Mouse (Mus musculus) stomach, embryonic 15.5 days (tissue): ENCODE data around the gene Lsamp. TPM values are rescaled to one million over a fixed set of nuclear protein-coding genes. Genes with fewer than 3 reads are reported as not detected.
"Not testable (repeated sequence)": the region's sequence is repeated elsewhere in the genome, so short reads cannot be mapped to it uniquely, and the experiment has no call there.

Experiments used
- ATAC-seq: fragments of 200-750 bp; cut with Nextera tagmentation; 2 replicates; pipeline ENCODE4 v1.8.0; 2017; ENCODE audit warnings: low read depth, moderate number of reproducible peaks, moderate TSS enrichment; ENCODE audit not compliant: insufficient read depth, low FRiP score
- H3K27ac ChIP-seq: fragments of 300-500 bp; sonication (generic); 2 replicates; pipeline ENCODE4 v1.5.1; 2015; ENCODE audit warnings: mild to moderate bottlenecking, inconsistent platforms
- H3K27me3 ChIP-seq: fragments of 300-500 bp; sonication (generic); replicated peaks from 2 replicates; pipeline ENCODE4 v1.6.1; 2015; ENCODE audit warnings: inconsistent platforms
- H3K36me3 ChIP-seq: fragments of 300-500 bp; sonication (generic); 2 replicates; pipeline ENCODE4 v1.6.1; 2015; ENCODE audit warnings: inconsistent platforms
- H3K4me1 ChIP-seq: fragments of 300-500 bp; sonication (generic); 2 replicates; pipeline ENCODE4 v1.6.1; 2015; ENCODE audit warnings: inconsistent platforms
- H3K4me2 ChIP-seq: fragments of 300-500 bp; sonication (generic); 2 replicates; pipeline ENCODE4 v1.6.1; 2015; ENCODE audit warnings: mild to moderate bottlenecking, inconsistent platforms
- H3K4me3 ChIP-seq: fragments of 300-500 bp; sonication (generic); replicated peaks from 2 replicates; pipeline ENCODE4 v1.5.1; 2015; ENCODE audit warnings: inconsistent platforms
- H3K9ac ChIP-seq: fragments of 300-500 bp; sonication (generic); 2 replicates; pipeline ENCODE4 v1.6.1; 2015; ENCODE audit warnings: inconsistent platforms
- H3K9me3 ChIP-seq: fragments of 300-500 bp; sonication (generic); 2 replicates; pipeline ENCODE4 v1.6.1; 2016; ENCODE audit warnings: inconsistent platforms
- WGBS: fragments of 180-500 bp; shearing (Covaris S2); methylation state at CpG from one replicate; pipeline ENCODE4 v1.1.7; 2015; 5-methylcytosine and 5-hydroxymethylcytosine counted together
- polyA plus RNA-seq: library from polyadenylated mRNA; unstranded; fragments of >200 nt; fragmentation: Nextera tagmentation; extraction: Ambion mirVana; gene quantifications from 2 replicates; pipeline ENCODE4 v1.2.1, GENCODE M21; 2015

Lsamp gene
- polyA plus RNA-seq, 1 experiment from 2014 or later, result 8.5 TPM

DNA sequence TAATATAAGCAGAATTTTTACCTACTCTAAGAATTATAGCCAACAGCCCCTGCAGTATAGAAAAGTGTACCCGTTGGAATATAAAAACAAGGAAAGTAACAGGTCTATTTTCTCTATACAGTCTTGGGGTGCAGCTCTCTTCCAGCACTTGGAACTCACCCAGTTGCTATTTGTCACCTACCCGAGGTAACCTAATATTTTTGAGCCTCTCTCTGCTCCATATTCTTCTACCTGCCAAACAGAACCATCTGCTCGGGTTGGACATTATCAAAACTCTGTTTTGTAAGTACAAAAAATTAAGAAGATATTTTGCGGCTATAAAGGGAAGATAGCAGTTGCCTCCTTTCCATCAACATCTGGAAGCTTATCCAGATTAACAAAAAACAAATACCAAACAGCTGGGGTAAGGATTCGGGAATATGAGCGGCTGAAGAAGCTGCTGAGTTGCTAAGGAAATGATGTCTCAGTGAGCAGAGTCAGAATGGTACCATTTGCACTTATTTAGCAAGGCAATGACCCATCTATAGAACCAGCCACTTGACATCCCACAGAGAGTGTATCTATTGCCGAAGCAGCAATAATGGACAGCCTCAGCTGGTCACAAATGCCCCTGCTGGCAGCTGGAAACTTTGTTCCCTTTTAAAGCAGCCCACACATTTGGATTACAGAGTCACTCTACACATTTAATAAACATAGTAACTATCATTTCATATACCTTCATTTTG, 1957.6 kb downstream of the Lsamp start:
- no peak overlapping the region for H3K4me3 ChIP-seq
- H3K4me1 ChIP-seq, result no peaks in the 10 kb centered on the region; the same call in 1 of the 2 replicates
- H3K27ac ChIP-seq, result no peak overlapping the region
- no peak for ATAC-seq
- H3K9me3 ChIP-seq, result no peaks in the 10 kb centered on the region
- no peak overlapping the region for H3K9ac ChIP-seq
- H3K36me3 ChIP-seq, result no peaks in the 10 kb centered on the region
- no peaks in the 10 kb centered on the region for H3K27me3 ChIP-seq
- H3K4me2 ChIP-seq, result no peak overlapping the region
- WGBS, result 81% methylated on average over 7 of the region's 7 CpGs

DNA sequence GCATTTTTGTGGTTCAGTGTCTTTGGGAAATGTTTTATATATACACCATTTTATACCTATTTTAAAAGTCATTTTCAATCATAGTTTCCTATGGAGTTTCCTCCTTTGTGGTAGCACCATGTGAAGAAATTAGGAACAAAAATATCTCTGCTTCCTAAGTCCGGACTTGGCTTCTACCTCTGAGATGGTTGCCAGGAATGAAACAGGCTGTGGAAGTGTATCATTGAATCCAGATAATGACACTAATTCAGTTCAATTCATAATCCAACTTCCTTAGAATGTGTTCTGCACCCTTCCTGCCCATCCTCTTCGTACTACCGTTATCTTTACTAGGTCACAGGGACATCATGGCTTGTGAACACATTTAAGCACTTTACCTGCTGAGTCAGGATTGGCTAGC, 1973.7 kb downstream of the Lsamp start:
- H3K27ac ChIP-seq, result no peak overlapping the region
- H3K4me2 ChIP-seq, result no peak overlapping the region
- no peak overlapping the region for H3K9ac ChIP-seq
- no peak overlapping the region for H3K4me3 ChIP-seq
- no peaks in the 10 kb centered on the region for H3K27me3 ChIP-seq
- H3K4me1 ChIP-seq, result no peaks in the 10 kb centered on the region
- H3K9me3 ChIP-seq, result no peaks in the 10 kb centered on the region
- no peaks in the 10 kb centered on the region for H3K36me3 ChIP-seq
- 96% methylated on average over 3 of the region's 3 CpGs for WGBS
- no peak for ATAC-seq

DNA sequence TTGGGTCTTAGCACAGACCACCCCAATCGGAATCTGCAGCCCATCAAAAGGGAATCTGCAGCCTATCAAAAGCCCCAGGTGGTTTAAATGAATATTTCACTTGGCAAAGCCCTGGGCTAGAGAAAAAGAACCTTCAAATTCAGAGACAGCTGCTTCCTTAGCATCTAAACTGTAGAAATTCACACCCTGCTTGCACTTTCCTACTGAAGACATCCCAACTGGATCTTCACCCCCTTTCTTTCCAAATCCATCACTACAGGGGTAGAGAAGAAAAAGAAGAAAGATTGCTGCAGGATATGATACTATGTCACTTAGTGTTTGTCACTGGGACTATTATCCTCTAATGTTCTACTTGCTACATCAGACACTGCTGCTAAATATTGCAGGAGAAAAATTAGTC, 1981.5 kb downstream of the Lsamp start:
- Histone ChIP-seq H3K4me2 (no peak overlapping the region), H3K27me3 (no peaks in the 10 kb centered on the region), H3K36me3 (no peaks in the 10 kb centered on the region), H3K9me3 (no peaks in the 10 kb centered on the region), H3K4me3 (no peak overlapping the region), H3K9ac (no peak overlapping the region), H3K4me1 (no peaks in the 10 kb centered on the region), H3K27ac (no peak overlapping the region)
- ATAC-seq, result no peak
- 48% methylated on average over 1 of the region's 1 CpGs for WGBS

DNA sequence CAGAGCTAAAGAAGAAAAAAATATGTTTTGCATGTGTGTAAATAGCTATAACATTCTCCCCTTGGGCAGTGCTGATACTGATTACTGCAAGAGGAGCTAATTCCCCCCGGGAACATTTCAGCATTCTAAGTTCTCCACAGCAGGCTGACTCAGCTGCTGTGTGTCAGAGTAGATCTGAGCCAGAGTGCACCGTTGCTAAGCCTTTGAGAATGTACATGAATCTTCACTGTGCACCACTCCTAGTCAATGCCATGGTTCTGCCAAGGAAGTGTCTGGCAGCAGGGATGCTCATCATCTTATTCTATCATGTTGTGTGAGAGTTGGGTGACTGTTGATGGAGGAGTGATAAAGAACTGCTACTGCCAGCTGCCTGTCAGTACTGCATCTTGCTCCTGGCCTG, 1985.1 kb downstream of the Lsamp start:
- no peak overlapping the region for H3K4me3 ChIP-seq
- no peaks in the 10 kb centered on the region for H3K36me3 ChIP-seq
- no peak overlapping the region for H3K4me2 ChIP-seq
- no peak overlapping the region for H3K27ac ChIP-seq
- no peaks in the 10 kb centered on the region for H3K27me3 ChIP-seq
- 65% methylated on average over 2 of the region's 2 CpGs for WGBS
- no peaks in the 10 kb centered on the region for H3K4me1 ChIP-seq
- no peak for ATAC-seq
- no peaks in the 10 kb centered on the region for H3K9me3 ChIP-seq
- no peak overlapping the region for H3K9ac ChIP-seq

DNA sequence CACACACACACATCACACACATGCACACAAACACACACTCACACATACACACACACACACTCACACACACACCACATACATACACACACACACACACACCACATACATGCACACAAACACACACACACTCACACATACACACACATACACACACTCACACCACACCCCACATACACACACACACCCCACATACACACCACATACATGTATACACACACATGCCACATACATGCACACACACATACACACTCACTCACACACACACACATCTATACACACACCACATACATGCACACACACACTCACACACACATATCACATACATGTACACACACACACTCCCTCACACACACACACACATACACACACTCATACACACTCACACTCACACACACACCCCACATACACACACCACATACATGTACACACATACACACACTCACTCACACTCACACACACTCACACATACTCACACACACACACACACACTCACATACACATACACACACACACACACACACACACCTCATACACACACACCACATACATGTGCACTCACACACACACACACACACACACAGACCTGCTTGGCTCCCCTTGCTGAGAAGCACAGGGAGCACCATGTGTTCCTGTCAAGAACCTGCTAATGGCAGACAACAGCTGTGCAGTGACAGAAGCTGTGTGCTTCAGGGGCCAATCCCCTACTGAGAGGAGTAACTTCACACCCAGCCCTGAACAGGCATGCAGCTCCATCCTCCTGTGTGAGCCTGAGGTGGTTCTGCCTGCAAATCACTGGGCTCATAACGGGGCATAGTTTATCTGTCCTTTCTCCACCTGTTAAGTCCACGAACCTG, 1990.9 kb downstream of the Lsamp start:
- H3K4me3 ChIP-seq, result no peak overlapping the region
- H3K4me2 ChIP-seq, result no peak overlapping the region
- H3K9ac ChIP-seq, result no peak overlapping the region
- H3K36me3 ChIP-seq, result no peaks in the 10 kb centered on the region
- H3K27me3 ChIP-seq, result no peaks in the 10 kb centered on the region
- H3K4me1 ChIP-seq, result no peaks in the 10 kb centered on the region
- WGBS, result 61% methylated on average over 2 of the region's 2 CpGs
- H3K27ac ChIP-seq, result no peak overlapping the region
- ATAC-seq, result no peak
- no peaks in the 10 kb centered on the region for H3K9me3 ChIP-seq

DNA sequence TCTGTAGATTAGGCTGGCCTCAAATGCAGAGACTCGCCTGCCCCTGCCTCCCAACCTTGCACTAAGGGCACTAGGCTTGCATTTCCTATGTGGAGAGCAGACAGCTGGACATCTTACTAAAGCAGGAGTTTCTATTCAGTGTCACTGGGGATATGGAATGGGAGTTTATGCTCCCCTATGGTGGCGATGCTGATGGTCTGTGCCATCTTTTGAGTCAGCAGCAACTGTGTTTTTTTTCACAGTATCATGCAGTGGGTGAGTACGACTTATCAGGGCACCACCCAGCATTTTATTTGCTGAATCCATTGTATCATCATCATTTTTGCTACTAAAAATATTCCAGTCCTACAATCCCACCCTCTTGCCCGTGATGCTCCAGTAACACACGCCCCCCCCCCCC, 1992.7 kb downstream of the Lsamp start:
- H3K9ac ChIP-seq, result no peak overlapping the region
- H3K4me1 ChIP-seq, result no peaks in the 10 kb centered on the region
- H3K27ac ChIP-seq, result no peak overlapping the region
- no peaks in the 10 kb centered on the region for H3K9me3 ChIP-seq
- H3K4me2 ChIP-seq, result no peak overlapping the region
- H3K4me3 ChIP-seq, result no peak overlapping the region
- ATAC-seq, result no peak
- no peaks in the 10 kb centered on the region for H3K27me3 ChIP-seq
- no peaks in the 10 kb centered on the region for H3K36me3 ChIP-seq
- WGBS, result 67% methylated on average over 4 of the region's 5 CpGs

DNA sequence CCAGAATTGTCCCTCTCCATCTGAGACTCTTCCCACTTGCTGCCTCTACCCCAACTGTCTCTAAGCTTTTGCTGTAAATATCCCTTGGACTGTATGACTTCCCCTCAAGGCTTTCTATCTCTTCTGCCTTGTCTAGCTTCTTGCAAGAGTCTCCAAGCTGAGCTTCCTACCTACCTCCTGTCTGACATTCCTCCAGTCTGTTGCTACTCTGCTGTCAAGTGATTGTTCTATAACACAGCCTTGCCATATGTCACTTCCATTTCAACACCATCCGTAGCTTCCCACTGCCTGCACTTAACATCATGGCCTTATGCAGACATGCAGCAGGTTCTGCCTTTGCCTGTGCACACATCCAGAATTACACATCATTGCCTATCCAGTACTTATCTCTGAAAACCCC, 2012.8 kb downstream of the Lsamp start:
- no peak overlapping the region for H3K27ac ChIP-seq
- H3K4me1 ChIP-seq, result no peaks in the 10 kb centered on the region
- no peak overlapping the region for H3K9ac ChIP-seq
- no peaks in the 10 kb centered on the region for H3K9me3 ChIP-seq
- ATAC-seq, result no peak
- H3K27me3 ChIP-seq, result no peaks in the 10 kb centered on the region
- H3K36me3 ChIP-seq, result no peaks in the 10 kb centered on the region
- H3K4me3 ChIP-seq, result no peak overlapping the region
- 76% methylated on average over 1 of the region's 1 CpGs for WGBS
- H3K4me2 ChIP-seq, result no peak overlapping the region

DNA sequence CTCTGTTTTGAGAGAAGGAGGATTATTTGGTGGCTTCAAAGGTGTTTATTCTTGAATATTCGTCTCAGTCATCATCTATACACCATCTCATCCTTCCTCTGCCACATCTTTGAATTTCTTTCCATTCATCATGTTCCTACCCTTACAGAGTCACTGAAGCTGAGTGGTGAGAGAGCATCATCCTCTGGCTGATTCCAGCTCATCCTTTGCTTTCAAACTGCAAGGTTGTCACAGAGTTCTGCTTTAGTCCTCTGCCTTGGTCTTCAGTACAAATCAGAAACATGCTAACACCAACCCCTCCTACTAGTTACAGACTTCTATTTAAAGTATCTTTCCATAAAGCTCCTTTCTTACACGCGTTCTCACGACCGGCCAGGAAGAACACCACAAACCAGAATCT, 2018.8 kb downstream of the Lsamp start:
- ATAC-seq, result no peak
- WGBS, result 85% methylated on average over 5 of the region's 5 CpGs
- H3K4me2 ChIP-seq, result no peak overlapping the region
- no peak overlapping the region for H3K4me3 ChIP-seq
- H3K9me3 ChIP-seq, result no peaks in the 10 kb centered on the region
- no peaks in the 10 kb centered on the region for H3K27me3 ChIP-seq
- H3K4me1 ChIP-seq, result no peaks in the 10 kb centered on the region
- H3K9ac ChIP-seq, result no peak overlapping the region
- no peaks in the 10 kb centered on the region for H3K36me3 ChIP-seq
- no peak overlapping the region for H3K27ac ChIP-seq

DNA sequence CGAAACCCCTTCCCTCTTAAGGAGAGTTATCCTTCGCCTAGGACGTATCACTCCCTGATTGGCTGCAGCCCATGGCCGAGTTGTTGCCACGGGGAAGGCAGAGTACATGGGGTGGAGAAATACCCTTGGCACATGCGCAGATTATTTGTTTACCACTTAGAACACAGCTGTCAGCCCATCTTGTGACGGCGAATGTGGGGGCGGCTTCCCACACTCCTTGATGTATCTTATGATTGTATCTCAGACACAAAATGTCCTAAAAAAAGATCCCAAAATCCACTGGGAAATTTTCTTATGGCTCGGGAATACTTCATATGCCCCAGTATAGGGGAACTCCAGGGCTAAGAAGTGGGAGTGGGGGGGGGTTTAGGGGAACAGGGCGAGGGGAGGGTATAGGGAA, 2019.3 kb downstream of the Lsamp start:
- not testable (repeated sequence) for ATAC-seq, H3K4me3 ChIP-seq, H3K9ac ChIP-seq, H3K4me1 ChIP-seq, H3K36me3 ChIP-seq, H3K27ac ChIP-seq, H3K9me3 ChIP-seq, H3K27me3 ChIP-seq, H3K4me2 ChIP-seq
- 91% methylated on average over 10 of the region's 11 CpGs for WGBS

DNA sequence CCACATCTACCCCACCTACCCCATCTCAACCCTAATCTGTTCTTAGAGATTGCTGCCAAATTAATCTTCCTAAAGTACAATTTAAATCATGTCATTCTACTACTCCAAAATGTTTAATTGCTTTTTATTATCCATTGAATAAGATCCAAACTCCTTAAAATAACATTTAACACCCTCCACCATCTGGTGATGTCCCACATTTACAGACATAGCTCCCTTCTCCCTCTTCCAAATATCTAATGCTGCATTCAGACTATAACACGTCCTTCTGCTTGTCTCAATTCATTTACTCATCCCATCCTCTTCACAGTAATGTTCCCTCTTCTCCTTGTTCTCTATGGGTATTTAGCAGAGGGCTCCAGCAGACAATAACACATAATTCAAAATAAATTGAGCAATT, 2020.0 kb downstream of the Lsamp start:
- Histone ChIP-seq H3K4me3 (no peak overlapping the region), H3K27ac (no peak overlapping the region), H3K9me3 (no peaks in the 10 kb centered on the region), H3K4me2 (no peak overlapping the region), H3K27me3 (no peaks in the 10 kb centered on the region), H3K4me1 (no peaks in the 10 kb centered on the region), H3K9ac (no peak overlapping the region), H3K36me3 (no peaks in the 10 kb centered on the region)
- WGBS, result 49% methylated on average over 1 of the region's 1 CpGs
- no peak for ATAC-seq

DNA sequence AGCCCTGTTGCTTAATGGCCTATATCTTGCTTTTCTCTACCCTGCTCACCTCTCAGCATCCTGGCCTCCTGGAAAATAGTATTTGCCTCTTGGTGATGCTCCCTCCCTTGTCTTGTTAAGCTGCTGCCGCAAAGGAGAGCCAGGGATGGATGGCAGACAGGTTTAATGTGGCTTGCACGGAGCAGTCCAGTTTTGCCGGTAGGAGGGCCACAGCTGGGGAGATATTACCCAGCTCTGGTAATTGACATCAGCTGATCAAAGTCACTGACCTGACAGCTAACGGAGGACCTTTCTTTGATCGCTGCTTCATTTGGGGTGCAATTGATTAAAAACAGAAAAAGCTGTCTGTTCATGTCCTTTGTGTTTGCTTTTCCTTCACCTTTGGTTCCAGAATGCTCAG, 2030.8 kb downstream of the Lsamp start:
- Histone ChIP-seq H3K27me3 (no peaks in the 10 kb centered on the region), H3K9me3 (no peaks in the 10 kb centered on the region), H3K4me2 (no peak overlapping the region), H3K9ac (no peak overlapping the region), H3K4me1 (no peaks in the 10 kb centered on the region), H3K4me3 (no peak overlapping the region), H3K27ac (no peak overlapping the region), H3K36me3 (no peaks in the 10 kb centered on the region)
- WGBS, result 61% methylated on average over 5 of the region's 5 CpGs
- ATAC-seq, result no peak

DNA sequence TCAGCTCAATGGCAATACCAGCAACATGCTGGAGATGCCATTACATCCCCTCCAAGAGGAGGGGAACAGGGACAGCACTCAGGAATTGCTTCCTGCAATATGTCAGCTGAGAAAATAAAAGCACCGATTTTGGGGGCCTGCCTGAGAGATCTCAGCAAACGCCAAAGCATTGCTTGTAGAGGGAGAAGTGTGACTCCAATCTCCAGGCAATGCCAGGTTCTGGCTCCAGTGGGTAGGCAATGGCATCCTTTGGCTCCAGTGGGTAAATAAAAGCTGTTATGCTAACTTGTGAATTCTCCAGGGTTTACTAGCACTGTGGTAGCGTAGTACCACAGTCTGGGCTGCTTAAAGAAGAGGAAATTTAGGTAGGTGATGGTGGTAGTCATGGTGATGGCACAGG, 2031.3 kb downstream of the Lsamp start:
- no peak for ATAC-seq
- Histone ChIP-seq H3K27me3 (no peaks in the 10 kb centered on the region), H3K36me3 (no peaks in the 10 kb centered on the region), H3K4me2 (no peak overlapping the region), H3K4me1 (no peaks in the 10 kb centered on the region), H3K27ac (no peak overlapping the region), H3K9me3 (no peaks in the 10 kb centered on the region), H3K9ac (no peak overlapping the region), H3K4me3 (no peak overlapping the region)
- WGBS, result 67% methylated on average over 3 of the region's 3 CpGs
